Mouse (Mus musculus) mature B cell (primary cell): ENCODE results near the gene F12.
"Not testable (repeated sequence)": the region's sequence is repeated elsewhere in the genome, so short reads cannot be mapped to it uniquely, and the experiment has no call there.

Experiments used
- in situ Hi-C: fragments of 300-500 bp; cut with MboI; formaldehyde crosslinking; loops from 2 replicates; pipeline ENCODE4 v1.14.3; 2019

F12 gene

GRCm38 (mm10) chr13:55449679-55450441 lies 23.3 kb upstream of the F12 start:
- in situ Hi-C loops, result no loop called here

- in situ Hi-C loops, result no loop called here
These were observed 22.6 kb upstream of the F12 start for GRCm38 (mm10) chr13:55449205-55449604.

- in situ Hi-C loops, result no loop called here
These were observed 21.5 kb upstream of the F12 start for GRCm38 (mm10) chr13:55448131-55448530.

GRCm38 (mm10) chr13:55447543-55447943 lies 20.9 kb upstream of the F12 start:
- in situ Hi-C loops, result no loop called here

GRCm38 (mm10) chr13:55446483-55447105 lies 20.0 kb upstream of the F12 start:
- in situ Hi-C loops, result no loop called here

GRCm38 (mm10) chr13:55445361-55446091 lies 18.9 kb upstream of the F12 start:
- in situ Hi-C loops, result no loop called here

GRCm38 (mm10) chr13:55444937-55445315 lies 18.3 kb upstream of the F12 start, which contains the start of gene Grk6:
TSS of gene Grk6 (plus strand) at chr13:55445072.
- in situ Hi-C loops, result no loop called here

- in situ Hi-C loops, result no loop called here
These were observed 17.8 kb upstream of the F12 start for GRCm38 (mm10) chr13:55444286-55444936.

- in situ Hi-C loops, result no loop called here
These were observed 17.2 kb upstream of the F12 start for GRCm38 (mm10) chr13:55443799-55444285.

- in situ Hi-C loops, result not testable (repeated sequence)
These were observed 10.6 kb upstream of the F12 start for GRCm38 (mm10) chr13:55437111-55437629.

- in situ Hi-C loops, result no loop called here
These were observed 5.5 kb upstream of the F12 start for GRCm38 (mm10) chr13:55431889-55432685.

GRCm38 (mm10) chr13:55430566-55430965 lies 4.0 kb upstream of the F12 start:
- in situ Hi-C loops, result no loop called here

- in situ Hi-C loops, result loop anchor here (5.0 kb wide), 1 partner anchor 38 kb away; no protein-coding TSS in a partner anchor
These were observed 2.8 kb upstream of the F12 start for GRCm38 (mm10) chr13:55429226-55429888.

- in situ Hi-C loops, result no loop called here
These were observed 5.4 kb downstream of the F12 start for GRCm38 (mm10) chr13:55420933-55421800.

GRCm38 (mm10) chr13:55420018-55420932 lies 6.3 kb downstream of the F12 start:
- in situ Hi-C loops, result no loop called here

- in situ Hi-C loops, result no loop called here
These were observed 7.5 kb downstream of the F12 start for GRCm38 (mm10) chr13:55419142-55419541.

GRCm38 (mm10) chr13:55418004-55418403 lies 8.6 kb downstream of the F12 start:
- in situ Hi-C loops, result no loop called here

- in situ Hi-C loops, result no loop called here
These were observed 11.7 kb downstream of the F12 start, which contains the start of gene Pfn3 for GRCm38 (mm10) chr13:55414743-55415380. TSS of gene Pfn3 (minus strand) at chr13:55415232.
